Mouse (Mus musculus) lung, embryonic 15.5 days (tissue): Measurements from ENCODE around the gene Rgl2. TPM values are rescaled to one million over a fixed set of nuclear protein-coding genes. Genes with fewer than 3 reads are reported as not detected.

Source experiments
- ATAC-seq: fragments of 200-750 bp; cut with Nextera tagmentation; 2 replicates; pipeline ENCODE4 v1.8.0; 2017; ENCODE audit warnings: moderate number of reproducible peaks, borderline replicate concordance; ENCODE audit not compliant: low FRiP score, low TSS enrichment; ENCODE audit errors: extremely low read depth
- H3K27ac ChIP-seq: fragments of 300-500 bp; sonication (generic); 2 replicates; pipeline ENCODE4 v1.5.1; 2015; ENCODE audit warnings: moderate library complexity, mild to moderate bottlenecking, inconsistent platforms
- H3K27me3 ChIP-seq: fragments of 300-500 bp; sonication (generic); 2 replicates; pipeline ENCODE4 v1.6.1; 2015; ENCODE audit warnings: inconsistent platforms
- H3K36me3 ChIP-seq: fragments of 300-500 bp; sonication (generic); 2 replicates; pipeline ENCODE4 v1.6.1; 2015; ENCODE audit warnings: inconsistent platforms
- H3K4me1 ChIP-seq: fragments of 300-500 bp; sonication (generic); 2 replicates; pipeline ENCODE4 v1.6.1; 2015; ENCODE audit warnings: inconsistent platforms
- H3K4me2 ChIP-seq: fragments of 300-500 bp; sonication (generic); 2 replicates; pipeline ENCODE4 v1.6.1; 2015; ENCODE audit warnings: inconsistent platforms, mild to moderate bottlenecking, moderate library complexity
- H3K4me3 ChIP-seq: fragments of 300-500 bp; sonication (generic); 2 replicates; pipeline ENCODE4 v1.5.1; 2015; ENCODE audit warnings: mild to moderate bottlenecking, inconsistent platforms
- H3K9ac ChIP-seq: fragments of 300-500 bp; sonication (generic); 2 replicates; pipeline ENCODE4 v1.6.1; 2015; ENCODE audit warnings: inconsistent platforms
- H3K9me3 ChIP-seq: fragments of 300-500 bp; sonication (generic); 2 replicates; pipeline ENCODE4 v1.6.1; 2016; ENCODE audit warnings: inconsistent platforms
- WGBS: fragments of 180-500 bp; shearing (Covaris S2); methylation state at CpG from one replicate; pipeline ENCODE4 v1.1.7; 2015; 5-methylcytosine and 5-hydroxymethylcytosine counted together
- polyA plus RNA-seq: library from polyadenylated mRNA; unstranded; fragments of >200 nt; fragmentation: Nextera tagmentation; extraction: Ambion mirVana; gene quantifications from 2 replicates; pipeline ENCODE4 v1.2.1, GENCODE M21; 2015

Gene Rgl2
- polyA plus RNA-seq, 1 experiment from 2014 or later = 57.8 TPM

GRCm38 (mm10) chr17:33954646-33955554, 25.6 kb downstream of the Rgl2 start:
- H3K36me3 ChIP-seq = peaks cover 44% of the 10 kb centered on the region
- ATAC-seq = peak; percentile 23

GRCm38 (mm10) chr17:33955555-33956214, 26.3 kb downstream of the Rgl2 start, which contains the start of the genes Vps52 and Rps18:
Vps52 (plus strand) TSS chr17:33955812.
Rps18 (minus strand) TSS chr17:33956001.
- H3K4me3 ChIP-seq = peak within 1 kb of the TSS; percentile 75
- under 1% methylated on average over 50 of the region's 50 CpGs for WGBS
- H3K27ac ChIP-seq = peak within 1 kb of the TSS; percentile 88
- H3K4me2 ChIP-seq = peak within 1 kb of the TSS; percentile 82
- H3K9ac ChIP-seq = peak within 1 kb of the TSS; percentile 94
- ATAC-seq = peak; percentile 86
- H3K9me3 ChIP-seq = no peaks in the 10 kb centered on the region
- H3K4me1 ChIP-seq = peaks cover 48% of the 10 kb centered on the region
- peaks cover 48% of the 10 kb centered on the region for H3K36me3 ChIP-seq
- H3K27me3 ChIP-seq = no peaks in the 10 kb centered on the region

More at GRCm38 (mm10) chr17:33954646-33955554, 25.6 kb downstream of the Rgl2 start:
- peak overlapping the region; percentile 88 for H3K27ac ChIP-seq
- H3K9me3 ChIP-seq = no peaks in the 10 kb centered on the region
- under 1% methylated on average over 33 of the region's 33 CpGs for WGBS
- peak overlapping the region; percentile 76 for H3K4me2 ChIP-seq
- peaks cover 55% of the 10 kb centered on the region for H3K4me1 ChIP-seq
- no peaks in the 10 kb centered on the region for H3K27me3 ChIP-seq
- peak overlapping the region; percentile 94 for H3K9ac ChIP-seq
- H3K4me3 ChIP-seq = peak overlapping the region; percentile 75

GRCm38 (mm10) chr17:33956336-33956735, 27.0 kb downstream of the Rgl2 start:
- H3K4me1 ChIP-seq = peaks cover 42% of the 10 kb centered on the region
- 5% methylated on average over 10 of the region's 10 CpGs for WGBS
- H3K27ac ChIP-seq = peak overlapping the region; percentile 85; the same call in 1 of the 2 replicates
- H3K27me3 ChIP-seq = no peaks in the 10 kb centered on the region
- peak overlapping the region; percentile 75 for H3K4me3 ChIP-seq
- H3K9me3 ChIP-seq = no peaks in the 10 kb centered on the region
- H3K9ac ChIP-seq = peak overlapping the region; percentile 78
- ATAC-seq = no peak
- peaks cover 52% of the 10 kb centered on the region for H3K36me3 ChIP-seq
- H3K4me2 ChIP-seq = peak overlapping the region; percentile 82

- peaks cover 52% of the 10 kb centered on the region for H3K36me3 ChIP-seq
- no peak for ATAC-seq
- WGBS = 82% methylated on average over 6 of the region's 6 CpGs
Measured at GRCm38 (mm10) chr17:33957493-33957892, 28.1 kb downstream of the Rgl2 start.

GRCm38 (mm10) chr17:33958451-33958850, 29.1 kb downstream of the Rgl2 start:
- Histone ChIP-seq H3K27me3 (no peaks in the 10 kb centered on the region), H3K36me3 (peaks cover 52% of the 10 kb centered on the region), H3K9me3 (no peaks in the 10 kb centered on the region), H3K27ac (no peak overlapping the region), H3K4me1 (peaks cover 21% of the 10 kb centered on the region), H3K9ac (no peak overlapping the region), H3K4me2 (no peak overlapping the region), H3K4me3 (no peak overlapping the region)
- no peak for ATAC-seq
- WGBS = 91% methylated on average over 11 of the region's 11 CpGs

More at GRCm38 (mm10) chr17:33957493-33957892, 28.1 kb downstream of the Rgl2 start:
- no peak overlapping the region for H3K4me2 ChIP-seq
- H3K9me3 ChIP-seq = no peaks in the 10 kb centered on the region
- no peak overlapping the region for H3K4me3 ChIP-seq
- peaks cover 31% of the 10 kb centered on the region for H3K4me1 ChIP-seq
- H3K9ac ChIP-seq = no peak overlapping the region
- no peaks in the 10 kb centered on the region for H3K27me3 ChIP-seq
- no peak overlapping the region for H3K27ac ChIP-seq

- Histone ChIP-seq H3K9ac (no peak overlapping the region), H3K9me3 (no peaks in the 10 kb centered on the region), H3K4me3 (no peak overlapping the region), H3K36me3 (peaks cover 50% of the 10 kb centered on the region), H3K27me3 (no peaks in the 10 kb centered on the region), H3K4me1 (peaks cover 14% of the 10 kb centered on the region), H3K4me2 (no peak overlapping the region), H3K27ac (no peak overlapping the region)
- no peak for ATAC-seq
- WGBS = 94% methylated on average over 13 of the region's 13 CpGs
Measured at GRCm38 (mm10) chr17:33959135-33959534, 29.8 kb downstream of the Rgl2 start.

- 91% methylated on average over 15 of the region's 15 CpGs for WGBS
Measured at GRCm38 (mm10) chr17:33959948-33960347, 30.6 kb downstream of the Rgl2 start.

GRCm38 (mm10) chr17:33962876-33963275, 33.5 kb downstream of the Rgl2 start:
- Histone ChIP-seq H3K9me3 (no peaks in the 10 kb centered on the region), H3K27me3 (no peaks in the 10 kb centered on the region), H3K4me2 (no peak overlapping the region), H3K4me3 (no peak overlapping the region), H3K36me3 (peaks cover 56% of the 10 kb centered on the region), H3K4me1 (no peaks in the 10 kb centered on the region), H3K9ac (no peak overlapping the region), H3K27ac (no peak overlapping the region)
- WGBS = 89% methylated on average over 7 of the region's 7 CpGs
- ATAC-seq = no peak

More at GRCm38 (mm10) chr17:33959948-33960347, 30.6 kb downstream of the Rgl2 start:
- no peak overlapping the region for H3K4me2 ChIP-seq
- H3K4me1 ChIP-seq = peaks cover 9% of the 10 kb centered on the region; the same call in 1 of the 2 replicates
- H3K36me3 ChIP-seq = peaks cover 51% of the 10 kb centered on the region
- H3K4me3 ChIP-seq = no peak overlapping the region
- H3K9me3 ChIP-seq = no peaks in the 10 kb centered on the region
- no peak overlapping the region for H3K27ac ChIP-seq
- no peak for ATAC-seq
- H3K27me3 ChIP-seq = no peaks in the 10 kb centered on the region
- no peak overlapping the region for H3K9ac ChIP-seq

- H3K27me3 ChIP-seq = no peaks in the 10 kb centered on the region
- H3K4me1 ChIP-seq = no peaks in the 10 kb centered on the region
- H3K9ac ChIP-seq = no peak overlapping the region
- no peak for ATAC-seq
- no peak overlapping the region for H3K4me2 ChIP-seq
- WGBS = 88% methylated on average over 17 of the region's 17 CpGs
- no peaks in the 10 kb centered on the region for H3K9me3 ChIP-seq
- H3K36me3 ChIP-seq = peaks cover 38% of the 10 kb centered on the region
- H3K4me3 ChIP-seq = no peak overlapping the region
- H3K27ac ChIP-seq = no peak overlapping the region
Measured at GRCm38 (mm10) chr17:33965082-33965845, 35.9 kb downstream of the Rgl2 start.

- no peak overlapping the region for H3K4me3 ChIP-seq
- H3K27me3 ChIP-seq = no peaks in the 10 kb centered on the region
- no peak; the same call in 1 of the 2 replicates for ATAC-seq
- H3K9ac ChIP-seq = no peak overlapping the region
- peaks cover 34% of the 10 kb centered on the region for H3K36me3 ChIP-seq
- no peak overlapping the region for H3K4me2 ChIP-seq
- H3K4me1 ChIP-seq = no peaks in the 10 kb centered on the region
- H3K9me3 ChIP-seq = no peaks in the 10 kb centered on the region
- WGBS = 73% methylated on average over 16 of the region's 16 CpGs
- H3K27ac ChIP-seq = no peak overlapping the region
Measured at GRCm38 (mm10) chr17:33965846-33966550, 36.7 kb downstream of the Rgl2 start.

GRCm38 (mm10) chr17:33968489-33968888, 39.1 kb downstream of the Rgl2 start:
- 2% methylated on average over 9 of the region's 9 CpGs for WGBS
- Histone ChIP-seq H3K27me3 (no peaks in the 10 kb centered on the region; the same call in 1 of the 2 replicates), H3K36me3 (peaks cover 12% of the 10 kb centered on the region), H3K4me3 (no peak overlapping the region), H3K9ac (no peak overlapping the region), H3K4me2 (no peak overlapping the region), H3K9me3 (no peaks in the 10 kb centered on the region), H3K27ac (no peak overlapping the region), H3K4me1 (no peaks in the 10 kb centered on the region)
- peak; percentile 63 for ATAC-seq
